Mouse (Mus musculus) hindbrain, postnatal 0 days (tissue): ENCODE results near the gene Cct7. TPM values are rescaled to one million over a fixed set of nuclear protein-coding genes. Genes with fewer than 3 reads are reported as not detected.
A peak's percentile ranks its signal among the peaks of the same experiment; 100 is the strongest.

Source experiments
- ATAC-seq: fragments of 200-750 bp; cut with Nextera tagmentation; 2 replicates; pipeline ENCODE4 v1.8.0; 2017; ENCODE audit warnings: mild to moderate bottlenecking, moderate TSS enrichment, moderate library complexity
- DNase-seq: peaks from one replicate; pipeline ENCODE4 v3.0.0-alpha.2; 2015; ENCODE audit warnings: low spot score
- H3K27ac ChIP-seq: fragments of 300-500 bp; sonication (generic); 2 replicates; pipeline ENCODE4 v1.5.1; 2014; ENCODE audit warnings: mild to moderate bottlenecking
- H3K27me3 ChIP-seq: fragments of 300-500 bp; sonication (generic); 2 replicates; pipeline ENCODE4 v1.6.1; 2014; ENCODE audit warnings: low read length, mixed read lengths; ENCODE audit not compliant: insufficient read depth
- H3K36me3 ChIP-seq: fragments of 300-500 bp; sonication (generic); 2 replicates; pipeline ENCODE4 v1.6.1; 2014; ENCODE audit warnings: low read length, mixed read lengths; ENCODE audit not compliant: insufficient read depth
- H3K4me1 ChIP-seq: fragments of 300-500 bp; sonication (generic); 2 replicates; pipeline ENCODE4 v1.6.1; 2014; ENCODE audit warnings: antibody characterized with exemption, low read length, mixed read lengths; ENCODE audit not compliant: insufficient read depth
- H3K4me2 ChIP-seq: fragments of 300-500 bp; sonication (generic); 2 replicates; pipeline ENCODE4 v1.6.1; 2014; ENCODE audit warnings: low read depth, mild to moderate bottlenecking, low read length, moderate library complexity, mixed read lengths
- H3K4me3 ChIP-seq: fragments of 300-500 bp; sonication (generic); 2 replicates; pipeline ENCODE4 v1.5.1; 2014; ENCODE audit warnings: low read length
- H3K9ac ChIP-seq: fragments of 300-500 bp; sonication (generic); replicated peaks from 2 replicates; pipeline ENCODE4 v1.6.1; 2014; ENCODE audit warnings: mild to moderate bottlenecking, low read length, moderate library complexity, mixed read lengths
- H3K9me3 ChIP-seq: fragments of 300-500 bp; sonication (generic); 2 replicates; pipeline ENCODE4 v1.6.1; 2016; ENCODE audit warnings: low read length, mixed read lengths
- CTCF ChIP-seq: IDR thresholded peaks from 2 replicates; pipeline ENCODE4 v1.5.1; 2016; ENCODE audit warnings: antibody characterized with exemption, control low read depth, low read depth
- WGBS: fragments of 180-500 bp; shearing (Covaris S2); extraction: QIAGEN DNeasy Blood & Tissue Kit; methylation state at CpG from one replicate; pipeline ENCODE4 v1.1.7; 2014; 5-methylcytosine and 5-hydroxymethylcytosine counted together
- polyA plus RNA-seq: library from polyadenylated mRNA; unstranded; fragments of >200 nt; fragmentation: Nextera tagmentation; extraction: Ambion mirVana; gene quantifications from 2 replicates; pipeline ENCODE4 v1.2.1, GENCODE M21; 2015
- total RNA-seq: library from RNA; depleted of rRNA; stranded (reverse); fragments of >200 nt; gene quantifications from 2 replicates; pipeline ENCODE4 v1.2.3, GENCODE M21; 2014; rRNA removed

Cct7 gene
- total RNA-seq (169 and 174 TPM in 2 replicates), polyA plus RNA-seq (463 and 487 TPM in 2 replicates)

DNA sequence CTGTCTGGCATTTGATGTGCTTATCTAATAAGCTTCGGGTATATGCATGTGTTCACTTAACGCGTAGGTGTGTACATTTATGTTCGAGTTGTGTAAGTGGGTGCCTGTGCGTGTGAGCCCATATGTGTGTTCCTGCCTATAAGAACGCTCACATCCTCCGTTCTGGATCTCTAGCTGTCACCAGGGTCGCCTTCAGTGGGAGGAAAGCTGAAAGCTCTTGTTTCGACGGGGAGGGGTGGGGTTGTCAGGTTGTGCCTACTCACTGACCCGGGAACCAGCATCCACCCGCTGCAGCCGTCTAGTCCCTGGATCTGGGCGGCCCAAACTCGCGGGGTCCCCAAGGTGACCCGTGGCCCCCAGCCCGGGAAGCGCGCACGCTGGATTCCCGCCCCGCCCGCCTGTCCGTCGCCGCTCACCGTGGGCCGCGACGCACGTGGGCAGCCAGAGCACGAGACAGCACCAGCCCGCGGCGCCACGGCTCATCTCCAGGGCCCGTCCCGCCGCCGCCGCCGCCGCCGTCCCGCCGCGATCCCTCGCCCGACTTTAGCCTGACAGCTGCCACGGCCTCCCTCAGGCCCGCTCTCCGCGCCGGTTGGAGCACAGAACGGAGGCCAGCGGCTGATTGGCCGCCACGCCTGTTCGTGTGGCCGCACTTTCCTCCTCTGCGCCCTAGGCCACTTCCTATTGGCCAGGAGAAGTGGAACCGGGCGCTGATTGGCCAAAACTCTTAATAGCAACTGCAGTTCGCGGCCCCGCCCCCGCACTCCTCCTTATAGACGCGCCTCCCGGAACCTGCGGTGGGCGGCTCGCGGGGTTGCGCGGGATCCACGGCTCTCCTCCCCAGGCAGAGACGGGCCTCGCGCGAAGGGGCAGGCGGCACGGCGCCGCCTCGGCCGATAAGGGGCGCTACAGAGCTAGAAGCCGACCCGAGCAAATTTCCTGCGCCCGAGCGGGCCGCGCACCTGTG is at the start of gene Cct7:
TSS of gene Cct7 (plus strand) at position 818 of the 967 bp plus-strand sequence.
- peak; percentile 55 for TF ChIP-seq CTCF
- peak; percentile 95 for ATAC-seq
- WGBS: 3% methylated on average over 92 of the region's 96 CpGs

GRCm38 (mm10) chr6:85402613-85403012 is 48.7 kb upstream of the Cct7 start:
- no peak for ATAC-seq
- no peak for DNase-seq
- Histone ChIP-seq H3K4me3 (no peak overlapping the region), H3K27ac (no peak overlapping the region), H3K9me3 (no peaks in the 10 kb centered on the region), H3K4me2 (no peak overlapping the region), H3K27me3 (peaks cover 3% of the 10 kb centered on the region; the same call in 1 of the 2 replicates), H3K4me1 (no peaks in the 10 kb centered on the region), H3K9ac (no peak overlapping the region), H3K36me3 (no peaks in the 10 kb centered on the region)
- 59% methylated on average over 2 of the region's 2 CpGs for WGBS
- no peak for TF ChIP-seq CTCF

More for the DNA sequence above, at the start of gene Cct7:
- Histone ChIP-seq H3K36me3 (no peaks in the 10 kb centered on the region; the same call in 1 of the 2 replicates), H3K27ac (peak within 1 kb of the TSS; percentile 94), H3K4me1 (peaks cover 15% of the 10 kb centered on the region), H3K9ac (peak within 1 kb of the TSS; percentile 93), H3K9me3 (no peaks in the 10 kb centered on the region), H3K4me3 (peak within 1 kb of the TSS; percentile 79), H3K27me3 (no peaks in the 10 kb centered on the region), H3K4me2 (peak within 1 kb of the TSS; percentile 86)
- peak; percentile 100 for DNase-seq

DNA sequence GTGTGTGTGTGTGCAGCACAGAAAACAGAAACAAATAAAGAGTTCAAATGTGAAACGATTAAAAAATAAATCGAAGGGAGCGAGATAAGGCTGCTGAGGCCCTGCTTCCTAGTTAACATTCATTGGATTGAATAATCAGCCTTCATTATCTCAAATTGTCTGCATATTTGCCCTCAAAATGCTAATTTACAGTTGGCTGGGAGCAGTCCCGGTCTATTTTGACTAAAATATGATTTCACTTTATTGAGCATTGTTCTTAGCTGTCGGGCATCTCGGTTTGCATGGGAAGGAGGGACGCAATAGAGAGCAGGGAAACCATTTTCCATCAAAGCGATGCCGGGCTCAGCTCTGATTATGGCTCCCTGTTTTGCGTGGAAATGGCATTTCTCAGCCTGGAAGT is 48.3 kb upstream of the Cct7 start:
- H3K27me3 ChIP-seq: peaks cover 7% of the 10 kb centered on the region; the same call in 1 of the 2 replicates
- TF ChIP-seq CTCF: no peak
- DNase-seq (no peak), ATAC-seq (no peak)
- H3K27ac ChIP-seq: no peak overlapping the region
- no peaks in the 10 kb centered on the region for H3K36me3 ChIP-seq
- 64% methylated on average over 10 of the region's 10 CpGs for WGBS
- H3K4me1 ChIP-seq: no peaks in the 10 kb centered on the region
- H3K4me2 ChIP-seq: no peak overlapping the region
- no peaks in the 10 kb centered on the region for H3K9me3 ChIP-seq
- H3K4me3 ChIP-seq: no peak overlapping the region
- no peak overlapping the region for H3K9ac ChIP-seq

DNA sequence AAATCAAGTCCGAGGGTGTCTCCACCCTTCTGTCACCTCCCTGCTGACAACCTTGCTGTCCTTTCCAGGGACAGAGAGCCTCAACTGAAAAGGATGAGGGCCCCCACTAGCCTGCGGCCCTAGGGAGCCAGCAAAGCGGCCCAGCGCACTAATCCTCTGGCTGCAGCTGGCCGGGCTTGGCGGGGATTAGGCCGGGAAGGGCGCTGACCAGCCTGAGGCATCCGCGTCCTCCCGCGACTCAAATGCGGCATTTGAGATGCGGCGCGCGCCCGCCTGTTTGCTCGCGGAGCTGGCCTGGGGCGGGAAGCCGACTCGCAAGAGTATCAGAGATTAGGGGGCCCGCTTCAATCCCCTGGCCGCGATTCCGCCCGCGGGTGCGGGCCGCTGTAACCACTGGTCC is 42.3 kb upstream of the Cct7 start:
- Histone ChIP-seq H3K4me3 (peak overlapping the region; percentile 31), H3K4me1 (0 out of 2 replicates have a peak, but pooled peaks cover 6% of the 10 kb centered on the region), H3K27me3 (peaks cover 22% of the 10 kb centered on the region), H3K36me3 (no peaks in the 10 kb centered on the region), H3K27ac (no peak overlapping the region), H3K9me3 (no peaks in the 10 kb centered on the region), H3K9ac (peak overlapping the region; percentile 31; the same call in 1 of the 2 replicates), H3K4me2 (peak overlapping the region; percentile 58)
- TF ChIP-seq CTCF: no peak
- no peak for ATAC-seq
- 2% methylated on average over 31 of the region's 31 CpGs for WGBS
- DNase-seq: peak; percentile 17

- 0 out of 2 replicates have a peak, but pooled peaks cover 6% of the 10 kb centered on the region for H3K4me1 ChIP-seq
- no peaks in the 10 kb centered on the region for H3K36me3 ChIP-seq
- TF ChIP-seq CTCF: peak; percentile 80
- no peak overlapping the region for H3K27ac ChIP-seq
- WGBS: 13% methylated on average over 13 of the region's 13 CpGs
- H3K9me3 ChIP-seq: no peaks in the 10 kb centered on the region
- peaks cover 22% of the 10 kb centered on the region for H3K27me3 ChIP-seq
- no peak overlapping the region for H3K4me3 ChIP-seq
- H3K9ac ChIP-seq: no peak overlapping the region
- DNase-seq: peak; percentile 90
- H3K4me2 ChIP-seq: no peak overlapping the region
- peak; percentile 90 for ATAC-seq
These were observed 40.5 kb upstream of the Cct7 start for GRCm38 (mm10) chr6:85410771-85411273.

DNA sequence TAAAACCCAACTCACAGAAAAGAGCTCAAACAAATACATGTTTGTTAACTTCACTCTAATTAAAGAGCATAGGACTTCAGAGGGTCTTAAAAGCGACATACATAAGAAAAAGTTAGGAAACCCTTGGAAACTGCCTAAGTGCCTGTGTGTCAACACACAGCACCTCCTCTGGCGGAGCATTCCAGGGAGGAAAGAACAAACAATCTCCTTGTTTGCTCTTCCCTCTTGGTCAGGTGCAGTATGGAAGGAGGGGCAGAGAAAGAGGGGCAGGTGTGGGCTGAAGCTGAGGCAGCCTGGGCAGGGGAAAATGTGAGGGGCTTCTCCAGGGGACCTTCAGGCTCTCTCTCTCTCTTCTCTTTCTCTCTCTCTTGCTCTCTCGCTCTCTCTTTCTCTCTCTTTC is 35.5 kb upstream of the Cct7 start:
- no peaks in the 10 kb centered on the region for H3K36me3 ChIP-seq
- H3K27ac ChIP-seq: no peak overlapping the region
- WGBS: 61% methylated on average over 3 of the region's 3 CpGs
- H3K27me3 ChIP-seq: no peaks in the 10 kb centered on the region
- no peak for TF ChIP-seq CTCF
- no peaks in the 10 kb centered on the region for H3K9me3 ChIP-seq
- no peak overlapping the region for H3K4me3 ChIP-seq
- DNase-seq (no peak), ATAC-seq (no peak)
- no peak overlapping the region for H3K9ac ChIP-seq
- H3K4me2 ChIP-seq: no peak overlapping the region
- no peaks in the 10 kb centered on the region for H3K4me1 ChIP-seq
